22 mouse cellular contexts compared by ENCODE assay signal in the genomic region with DNA sequence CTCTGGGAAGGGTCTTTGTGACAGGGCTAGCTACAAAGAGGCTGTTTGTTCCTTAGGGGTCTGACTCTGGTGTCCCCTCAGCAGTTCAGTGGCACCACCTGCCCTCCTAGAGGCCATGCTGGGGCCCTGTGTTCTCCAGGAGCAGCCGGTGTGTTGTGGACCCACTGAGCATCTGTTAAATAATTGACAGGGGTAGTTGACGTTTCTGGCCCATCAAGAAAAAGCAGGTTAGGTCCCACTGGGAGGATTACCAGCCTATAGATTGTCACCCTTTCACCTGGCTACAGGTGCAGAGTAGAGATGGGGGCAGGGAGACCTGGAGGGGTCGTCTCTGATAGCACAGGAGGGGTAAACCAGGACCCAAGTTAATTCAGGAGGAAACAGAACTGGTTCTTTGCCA. TPM values are rescaled to one million over a fixed set of nuclear protein-coding genes. Genes with fewer than 3 reads are reported as not detected.
A peak's percentile ranks its signal among the peaks of the same experiment; 100 is the strongest.
DNase-seq lines count a peak whose midpoint lies in the region; ATAC-seq and TF ChIP-seq lines count a peak whose summit lies in the region.
"Had no signal": no experiment of that assay in that cellular context is flagged by ENCODE, and none has a peak within 500 bp of the region (broad histone marks: within the 10 kb centered on the region; RNA-seq: fewer than 3 reads in every experiment).

No protein-coding gene starts in this region.

- no peaks in the 10 kb centered on the region for H3K27me3 ChIP-seq in kidney, embryonic 14.5 days (ENCODE audit: control insufficient read depth, insufficient read depth, low read length)
- no peaks in the 10 kb centered on the region for H3K27me3 ChIP-seq in kidney, postnatal 0 days (ENCODE audit: insufficient read depth, low read length)
- H3K27me3 ChIP-seq: heart, embryonic 12.5 days; heart, embryonic 15.5 days; hindbrain, embryonic 13.5 days had no signal

- peak; percentile 39 for DNase-seq in kidney, adult 11 months
- DNase-seq in kidney, postnatal 25 days: no peak
- no peak for DNase-seq in kidney, adult 18-20 months
- DNase-seq in kidney, postnatal 0 days (ENCODE audit: low spot score): no peak
- no peak for DNase-seq in kidney, postnatal 14 days
- DNase-seq: adrenal gland, adult 2 months; adrenal gland, postnatal 14 days; cerebellum, adult 11-12 months; cerebellum, adult 8-10 months; cerebellum, postnatal 14 days; gastrocnemius, postnatal 25 days; heart, adult 18-20 months; heart, postnatal 10 days; heart, postnatal 36 days had no signal

- no peaks in the 10 kb centered on the region for H3K9me3 ChIP-seq in kidney, embryonic 14.5 days (ENCODE audit: control insufficient read depth, low read length)
- H3K9me3 ChIP-seq in kidney, postnatal 0 days (replicated peaks; ENCODE audit: low read length): no peaks in the 10 kb centered on the region
- H3K9me3 ChIP-seq: heart, embryonic 12.5 days; heart, embryonic 15.5 days; hindbrain, embryonic 10.5 days; hindbrain, embryonic 13.5 days had no signal

- H3K4me3 ChIP-seq in kidney, embryonic 14.5 days (ENCODE audit: low read length): no peak overlapping the region
- no peak overlapping the region for H3K4me3 ChIP-seq in kidney, postnatal 0 days (replicated peaks; ENCODE audit: low read depth, low read length)
- H3K4me3 ChIP-seq: heart, embryonic 12.5 days; heart, embryonic 15.5 days; hindbrain, embryonic 10.5 days; hindbrain, embryonic 13.5 days had no signal

- H3K36me3 ChIP-seq in kidney, embryonic 14.5 days (ENCODE audit: control insufficient read depth, insufficient read depth, low read length): no peaks in the 10 kb centered on the region
- H3K36me3 ChIP-seq in kidney, postnatal 0 days (ENCODE audit: insufficient read depth, low read length): no peaks in the 10 kb centered on the region
- H3K36me3 ChIP-seq: heart, embryonic 12.5 days; heart, embryonic 15.5 days had no signal

- no peak for TF ChIP-seq CTCF in kidney, postnatal 0 days (IDR thresholded peaks at IDR 0.05; ENCODE audit: low read depth)

- 0 out of 2 replicates have a peak, but pooled peaks cover 6% of the 10 kb centered on the region for H3K4me1 ChIP-seq in kidney, embryonic 14.5 days (ENCODE audit: control insufficient read depth, insufficient read depth, low read length)
- H3K4me1 ChIP-seq in kidney, postnatal 0 days (replicated peaks; ENCODE audit: insufficient read depth, low read length): peaks cover 9% of the 10 kb centered on the region; the same call in 1 of the 2 replicates
- H3K4me1 ChIP-seq: hindbrain, embryonic 13.5 days had no signal

- WGBS in kidney, embryonic 14.5 days: 62% methylated on average over 3 of the region's 3 CpGs
- WGBS in kidney, postnatal 0 days: 48% methylated on average over 3 of the region's 3 CpGs

- no peak overlapping the region for H3K27ac ChIP-seq in kidney, embryonic 14.5 days (ENCODE audit: low read depth, low read length)
- H3K27ac ChIP-seq in kidney, postnatal 0 days: no peak overlapping the region
- H3K27ac ChIP-seq: heart, embryonic 15.5 days; hindbrain, embryonic 10.5 days; hindbrain, embryonic 13.5 days had no signal

- ATAC-seq in kidney, embryonic 14.5 days (ENCODE audit: low FRiP score, low TSS enrichment): no peak
- peak; percentile 25; the same call in 1 of the 2 replicates for ATAC-seq in kidney, postnatal 0 days (replicated peaks; ENCODE audit: low FRiP score, low read depth)
- ATAC-seq: CD4-positive, CD25-positive, alpha-beta regulatory T cell, adult 4 months; forebrain, embryonic 14.5 days; hindbrain, embryonic 16.5 days had no signal

- H3K9ac ChIP-seq in kidney, embryonic 14.5 days (ENCODE audit: low read depth, low read length): peak overlapping the region; percentile 31; the same call in 1 of the 2 replicates
- no peak overlapping the region for H3K9ac ChIP-seq in kidney, postnatal 0 days (ENCODE audit: low read depth, low read length)
- H3K9ac ChIP-seq: heart, embryonic 12.5 days; heart, embryonic 15.5 days; hindbrain, embryonic 13.5 days had no signal

- no peak overlapping the region for H3K4me2 ChIP-seq in kidney, embryonic 14.5 days (replicated peaks; ENCODE audit: low read depth, low read length)
- no peak overlapping the region for H3K4me2 ChIP-seq in kidney, postnatal 0 days (ENCODE audit: low read length)
- H3K4me2 ChIP-seq: heart, embryonic 12.5 days; heart, embryonic 15.5 days; hindbrain, embryonic 13.5 days had no signal

RNA-seq across cellular contexts. Expression of a gene that starts 29.2 kb away (rescaled TPM):
- 8.0 and 16.5 TPM in 2 replicates for polyA plus RNA-seq in kidney, embryonic 14.5 days (2014; fragmentation: Nextera tagmentation; extraction: Ambion mirVana)
- polyA plus RNA-seq in kidney, postnatal 0 days (2015; fragmentation: Nextera tagmentation; extraction: Ambion mirVana): 79.7 and 88.8 TPM in 2 replicates
